Mouse (Mus musculus): ENCODE measurements around the gene Llgl2. TPM values are rescaled to one million over a fixed set of nuclear protein-coding genes. Genes with fewer than 3 reads are reported as not detected.

The Llgl2 gene
- polyA plus RNA-seq (2015; fragmentation: Nextera tagmentation; extraction: Ambion mirVana), result 0.82 and 1.0 TPM in 2 replicates

- WGBS, result under 1% methylated on average over 87 of the region's 87 CpGs
- Histone ChIP-seq H3K4me1 (ENCODE audit: control insufficient read depth, insufficient read depth, low read length) (peaks cover 11% of the 10 kb centered on the region; the same call in 1 of the 2 replicates), H3K36me3 (ENCODE audit: control insufficient read depth, insufficient read depth, low read length) (peaks cover 17% of the 10 kb centered on the region; the same call in 1 of the 2 replicates), H3K4me2 (ENCODE audit: low read length) (peak within 1 kb of the TSS; percentile 93), H3K9ac (ENCODE audit: low read depth, low read length) (peak within 1 kb of the TSS; percentile 56), H3K9me3 (replicated peaks; ENCODE audit: control insufficient read depth, low read length, poor library complexity, severe bottlenecking) (no peaks in the 10 kb centered on the region), H3K27me3 (ENCODE audit: control insufficient read depth, insufficient read depth, low read depth, low read length) (peaks cover 33% of the 10 kb centered on the region), H3K27ac (ENCODE audit: low read length) (no peak within 1 kb of the TSS), H3K4me3 (ENCODE audit: low read depth, low read length) (peak within 1 kb of the TSS; percentile 57)
- ATAC-seq, result peak; percentile 81
Measured at GRCm38 (mm10) chr11:115823774-115824740, at the start of gene Llgl2. Gene Llgl2, plus strand, starts transcription at chr11:115824049.

DNA sequence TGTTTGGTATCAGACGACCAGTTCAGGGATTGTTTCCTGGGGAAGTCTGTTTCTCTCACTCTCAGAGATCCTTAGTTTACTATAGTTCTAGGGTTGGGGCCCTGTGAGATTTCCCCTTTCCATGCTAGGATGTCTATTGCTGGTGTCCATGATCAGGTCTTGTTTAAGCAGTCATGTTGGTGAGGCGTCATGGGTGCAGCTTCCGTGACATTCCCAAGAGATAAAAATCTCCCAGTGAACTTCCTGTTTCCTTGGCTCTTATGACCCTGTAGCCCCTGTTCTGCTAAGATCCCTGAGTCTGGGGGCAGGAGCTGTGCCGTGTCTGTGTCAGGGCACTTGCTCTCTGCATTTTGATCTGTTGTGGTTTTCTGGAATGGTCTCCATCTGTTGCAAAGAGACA, 49.2 kb upstream of the Llgl2 start:
- H3K36me3 ChIP-seq (ENCODE audit: control insufficient read depth, insufficient read depth, low read length), result no peaks in the 10 kb centered on the region
- ATAC-seq, result no peak
- no peak overlapping the region for H3K4me2 ChIP-seq (ENCODE audit: low read length)
- no peaks in the 10 kb centered on the region for H3K27me3 ChIP-seq (ENCODE audit: control insufficient read depth, insufficient read depth, low read depth, low read length)
- no peaks in the 10 kb centered on the region for H3K9me3 ChIP-seq (replicated peaks; ENCODE audit: control insufficient read depth, low read length, poor library complexity, severe bottlenecking)
- H3K4me3 ChIP-seq (ENCODE audit: low read depth, low read length), result no peak overlapping the region
- H3K4me1 ChIP-seq (ENCODE audit: control insufficient read depth, insufficient read depth, low read length), result peaks cover 24% of the 10 kb centered on the region
- no peak overlapping the region for H3K27ac ChIP-seq (ENCODE audit: low read length)
- no peak overlapping the region for H3K9ac ChIP-seq (ENCODE audit: low read depth, low read length)
- WGBS, result 81% methylated on average over 4 of the region's 4 CpGs

GRCm38 (mm10) chr11:115775821-115776665, 47.8 kb upstream of the Llgl2 start:
- WGBS, result 34% methylated on average over 18 of the region's 18 CpGs
- no peaks in the 10 kb centered on the region for H3K36me3 ChIP-seq (ENCODE audit: control insufficient read depth, insufficient read depth, low read length)
- no peak for ATAC-seq
- H3K4me1 ChIP-seq (ENCODE audit: control insufficient read depth, insufficient read depth, low read length), result peaks cover 35% of the 10 kb centered on the region
- H3K4me3 ChIP-seq (ENCODE audit: low read depth, low read length), result no peak overlapping the region
- no peaks in the 10 kb centered on the region for H3K27me3 ChIP-seq (ENCODE audit: control insufficient read depth, insufficient read depth, low read depth, low read length)
- no peak overlapping the region for H3K9ac ChIP-seq (ENCODE audit: low read depth, low read length)
- no peak overlapping the region for H3K4me2 ChIP-seq (ENCODE audit: low read length)
- H3K9me3 ChIP-seq (replicated peaks; ENCODE audit: control insufficient read depth, low read length, poor library complexity, severe bottlenecking), result no peaks in the 10 kb centered on the region
- no peak overlapping the region for H3K27ac ChIP-seq (ENCODE audit: low read length)

DNA sequence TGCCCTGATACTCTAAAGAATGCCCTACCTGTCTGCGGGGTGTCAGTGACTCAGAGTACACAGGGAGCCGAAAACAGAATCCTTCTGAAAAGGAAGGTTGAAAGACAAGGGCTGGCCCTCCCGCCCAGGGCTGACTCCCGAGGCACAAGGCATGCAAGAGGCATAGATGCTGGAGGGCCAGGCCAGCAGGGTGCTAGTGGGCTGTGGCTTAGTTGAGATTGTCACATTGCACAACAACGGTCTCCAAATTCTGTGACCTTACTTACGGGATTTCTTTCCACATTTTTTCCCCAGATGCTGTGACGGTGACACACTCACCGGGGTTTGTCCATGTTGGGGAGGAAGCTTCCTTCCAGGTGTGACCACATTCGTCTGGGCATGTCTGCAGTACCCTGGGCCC, 46.9 kb upstream of the Llgl2 start:
- no peak overlapping the region for H3K4me2 ChIP-seq (ENCODE audit: low read length)
- H3K9ac ChIP-seq (ENCODE audit: low read depth, low read length), result no peak overlapping the region
- H3K27ac ChIP-seq (ENCODE audit: low read length), result no peak overlapping the region
- H3K4me3 ChIP-seq (ENCODE audit: low read depth, low read length), result no peak overlapping the region
- 48% methylated on average over 9 of the region's 9 CpGs for WGBS
- H3K36me3 ChIP-seq (ENCODE audit: control insufficient read depth, insufficient read depth, low read length), result no peaks in the 10 kb centered on the region
- no peak for ATAC-seq
- peaks cover 37% of the 10 kb centered on the region for H3K4me1 ChIP-seq (ENCODE audit: control insufficient read depth, insufficient read depth, low read length)
- H3K27me3 ChIP-seq (ENCODE audit: control insufficient read depth, insufficient read depth, low read depth, low read length), result no peaks in the 10 kb centered on the region
- no peaks in the 10 kb centered on the region for H3K9me3 ChIP-seq (replicated peaks; ENCODE audit: control insufficient read depth, low read length, poor library complexity, severe bottlenecking)

GRCm38 (mm10) chr11:115777487-115778335, 46.1 kb upstream of the Llgl2 start:
- Histone ChIP-seq H3K9me3 (replicated peaks; ENCODE audit: control insufficient read depth, low read length, poor library complexity, severe bottlenecking) (no peaks in the 10 kb centered on the region), H3K27me3 (ENCODE audit: control insufficient read depth, insufficient read depth, low read depth, low read length) (no peaks in the 10 kb centered on the region), H3K27ac (ENCODE audit: low read length) (no peak overlapping the region), H3K4me2 (ENCODE audit: low read length) (no peak overlapping the region), H3K4me3 (ENCODE audit: low read depth, low read length) (no peak overlapping the region), H3K9ac (ENCODE audit: low read depth, low read length) (no peak overlapping the region), H3K36me3 (ENCODE audit: control insufficient read depth, insufficient read depth, low read length) (no peaks in the 10 kb centered on the region), H3K4me1 (ENCODE audit: control insufficient read depth, insufficient read depth, low read length) (peaks cover 37% of the 10 kb centered on the region)
- no peak for ATAC-seq
- WGBS, result 79% methylated on average over 17 of the region's 17 CpGs

DNA sequence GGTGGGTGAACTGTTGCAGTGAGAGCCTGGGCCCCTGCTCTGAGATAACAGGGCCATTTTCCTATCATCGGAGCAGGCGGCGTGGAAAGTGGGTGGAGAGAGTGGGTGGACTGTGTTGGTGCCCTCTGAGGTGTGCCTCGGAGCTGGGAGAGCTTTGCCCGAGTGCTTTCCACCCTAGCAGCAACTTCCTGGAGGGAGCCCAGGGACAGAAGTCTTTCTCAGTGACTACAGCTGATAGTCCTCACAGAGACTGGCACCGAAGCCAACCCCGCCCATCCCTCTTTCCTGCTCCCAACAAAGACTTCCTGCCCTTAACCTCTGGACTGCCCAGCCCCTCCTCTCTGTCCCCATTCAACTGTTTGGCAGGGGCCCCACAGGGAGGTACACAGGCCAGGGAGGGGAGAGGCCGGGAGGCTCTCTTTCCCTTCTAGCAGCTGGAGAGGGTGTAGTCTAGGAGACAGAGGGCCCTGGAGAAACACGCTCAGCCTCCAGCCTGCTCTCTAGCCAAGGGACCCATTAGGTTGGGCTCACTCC, 44.7 kb upstream of the Llgl2 start:
- H3K4me1 ChIP-seq (ENCODE audit: control insufficient read depth, insufficient read depth, low read length), result peaks cover 41% of the 10 kb centered on the region
- 0 out of 2 replicates have a peak overlapping the region, but pooled peaks have one; percentile 26 for H3K9ac ChIP-seq (ENCODE audit: low read depth, low read length)
- H3K36me3 ChIP-seq (ENCODE audit: control insufficient read depth, insufficient read depth, low read length), result no peaks in the 10 kb centered on the region
- H3K4me3 ChIP-seq (ENCODE audit: low read depth, low read length), result no peak overlapping the region
- no peak overlapping the region; the same call in 1 of the 2 replicates for H3K4me2 ChIP-seq (ENCODE audit: low read length)
- WGBS, result 13% methylated on average over 9 of the region's 9 CpGs
- ATAC-seq, result peak; percentile 70
- no peaks in the 10 kb centered on the region for H3K9me3 ChIP-seq (replicated peaks; ENCODE audit: control insufficient read depth, low read length, poor library complexity, severe bottlenecking)
- H3K27me3 ChIP-seq (ENCODE audit: control insufficient read depth, insufficient read depth, low read depth, low read length), result no peaks in the 10 kb centered on the region
- peak overlapping the region; percentile 50 for H3K27ac ChIP-seq (ENCODE audit: low read length)

GRCm38 (mm10) chr11:115780141-115781070, 43.4 kb upstream of the Llgl2 start:
- H3K9ac ChIP-seq (ENCODE audit: low read depth, low read length), result peak overlapping the region; percentile 51
- H3K27me3 ChIP-seq (ENCODE audit: control insufficient read depth, insufficient read depth, low read depth, low read length), result no peaks in the 10 kb centered on the region
- H3K36me3 ChIP-seq (ENCODE audit: control insufficient read depth, insufficient read depth, low read length), result no peaks in the 10 kb centered on the region
- ATAC-seq, result peak; percentile 72
- H3K9me3 ChIP-seq (replicated peaks; ENCODE audit: control insufficient read depth, low read length, poor library complexity, severe bottlenecking), result no peaks in the 10 kb centered on the region
- 6% methylated on average over 20 of the region's 20 CpGs for whole genome bisulfite sequencing
- peaks cover 38% of the 10 kb centered on the region for H3K4me1 ChIP-seq (ENCODE audit: control insufficient read depth, insufficient read depth, low read length)
- H3K27ac ChIP-seq (ENCODE audit: low read length), result peak overlapping the region; percentile 74
- peak overlapping the region; percentile 42 for H3K4me2 ChIP-seq (ENCODE audit: low read length)
- peak overlapping the region; percentile 27 for H3K4me3 ChIP-seq (ENCODE audit: low read depth, low read length)

All from midbrain, embryonic 16.5 days (tissue).